Mouse (Mus musculus): ENCODE measurements around the gene Apbb1ip.

Apbb1ip gene

DNA sequence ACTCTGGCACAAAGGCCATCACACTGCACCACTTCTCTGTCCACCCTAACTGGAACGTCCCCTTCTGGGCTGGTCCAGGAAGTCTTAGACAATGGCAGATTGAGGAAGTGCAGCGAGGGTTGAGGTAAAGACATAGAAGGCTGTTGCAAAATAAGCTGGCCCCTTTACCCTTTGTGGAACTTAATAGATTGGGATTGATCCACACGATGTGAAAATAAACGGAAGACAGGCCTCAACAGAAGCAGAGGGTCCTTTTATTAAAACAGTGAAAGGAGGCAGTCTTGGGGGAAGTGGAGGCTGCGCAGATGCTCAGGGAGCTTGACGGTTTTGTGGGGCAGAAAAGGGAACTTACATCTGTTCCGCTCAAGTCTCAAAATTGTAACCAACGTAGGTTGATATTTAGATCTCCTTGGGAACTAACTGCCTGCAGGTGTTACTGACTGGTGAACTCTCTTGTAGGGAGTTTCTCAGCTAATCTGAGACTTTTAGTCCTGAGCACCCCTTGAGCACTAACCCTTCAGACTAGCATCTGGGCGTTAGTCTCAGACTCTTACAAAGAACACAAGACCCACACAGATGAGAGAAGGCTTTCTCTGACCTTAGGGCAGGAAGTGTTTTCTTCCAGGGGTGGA is at the start of gene Apbb1ip:
TSS of gene Apbb1ip (plus strand) at position 546 of the 632 bp plus-strand sequence.
- DNase-seq = no peak

DNA sequence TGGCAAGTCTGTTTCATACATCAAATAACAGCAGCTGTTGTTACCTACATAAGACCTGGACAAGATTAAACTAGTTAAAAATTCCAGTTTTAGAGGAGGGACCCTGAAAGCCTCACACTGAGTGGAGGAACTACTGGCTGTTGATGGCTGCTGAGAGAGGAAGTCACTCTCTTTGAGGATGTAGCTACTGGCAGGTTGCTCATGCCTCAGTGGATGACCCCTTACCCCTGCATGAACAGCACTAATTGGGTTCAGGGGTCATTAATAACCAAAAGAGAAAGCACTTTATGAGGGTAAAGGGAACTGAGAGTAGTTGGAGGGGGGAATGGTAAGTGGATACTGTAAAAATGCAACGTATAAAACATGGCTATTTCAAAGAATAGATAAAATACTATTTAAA is 46.8 kb upstream of the Apbb1ip start:
- no peak for DNase-seq

DNA sequence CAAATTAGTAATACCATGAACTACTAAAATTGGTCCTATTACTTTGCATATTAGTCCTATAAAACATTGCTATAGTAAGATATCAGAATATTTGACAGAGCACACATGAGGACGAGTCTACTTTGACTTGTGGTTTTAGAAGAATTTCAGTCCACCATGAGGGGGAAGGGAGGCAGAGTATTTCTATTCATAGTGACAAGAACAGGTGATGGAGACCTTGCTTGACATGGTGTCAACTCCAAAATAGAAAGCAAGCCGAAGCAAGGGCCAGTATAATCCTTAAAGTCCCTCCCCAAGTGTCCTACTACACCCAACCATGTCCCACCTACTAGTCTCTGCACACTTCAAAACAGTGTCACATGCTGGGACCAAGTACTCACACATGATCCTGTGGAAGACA is 37.8 kb upstream of the Apbb1ip start:
- no peak for DNase-seq

DNA sequence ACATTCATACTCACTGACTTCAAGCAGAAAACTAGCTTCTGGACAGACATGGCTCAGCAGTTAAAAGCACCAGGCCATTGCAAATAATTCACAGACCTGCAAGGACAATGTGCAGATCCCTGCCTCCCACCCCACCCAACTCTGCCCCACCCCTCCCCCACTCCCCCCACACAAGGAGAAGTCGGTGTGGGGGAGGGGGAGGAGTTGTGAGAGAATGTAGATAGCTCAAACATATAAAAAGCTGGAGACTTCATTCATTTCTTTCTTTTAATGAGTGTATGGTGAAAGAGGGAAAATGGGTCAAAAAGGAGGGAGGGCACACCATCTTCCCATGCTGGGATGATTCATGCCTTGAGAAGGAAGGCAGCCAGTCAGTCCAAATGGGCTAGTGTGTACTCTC is 34.5 kb upstream of the Apbb1ip start:
- DNase-seq = peak; percentile 13

DNA sequence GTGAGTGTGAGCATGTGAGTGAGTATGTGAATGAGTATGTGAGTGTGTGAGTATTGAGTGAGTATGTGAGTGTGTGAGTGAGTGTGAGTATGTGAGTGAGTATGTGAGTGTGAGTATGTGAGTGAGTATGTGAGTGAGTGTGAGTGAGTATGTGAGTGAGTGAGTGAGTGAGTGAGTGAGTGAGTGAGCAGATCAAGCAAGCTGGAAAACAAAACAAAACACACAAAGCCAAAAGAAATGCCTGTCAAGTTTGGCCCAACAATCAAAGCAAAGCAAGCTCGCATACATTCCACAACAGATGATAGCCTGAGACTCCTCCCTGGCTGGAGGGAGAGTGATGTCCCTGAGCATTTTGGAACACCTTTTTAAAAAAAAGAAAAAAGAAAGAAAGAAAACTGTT is 33.5 kb upstream of the Apbb1ip start:
- no peak for DNase-seq

DNA sequence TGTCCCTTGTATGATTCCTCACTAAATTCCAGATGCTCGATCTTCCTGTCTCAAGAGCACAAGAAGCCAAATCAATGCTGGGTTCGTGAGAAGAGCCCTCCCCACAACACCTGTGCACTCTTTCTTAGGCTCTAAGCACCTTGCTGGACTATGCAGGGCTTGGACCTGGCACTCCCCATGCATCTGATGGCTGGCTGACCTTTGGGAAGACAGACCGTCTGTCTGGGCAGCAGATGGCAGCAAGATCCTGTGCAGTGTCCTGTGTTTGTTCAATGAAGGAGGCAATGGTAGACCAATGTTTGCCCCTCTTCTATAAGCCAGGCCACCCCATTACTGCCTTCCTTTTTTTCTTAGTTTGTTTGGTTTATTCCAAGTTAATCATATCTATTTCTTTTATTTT is 32.7 kb upstream of the Apbb1ip start:
- DNase-seq = peak; percentile 9

DNA sequence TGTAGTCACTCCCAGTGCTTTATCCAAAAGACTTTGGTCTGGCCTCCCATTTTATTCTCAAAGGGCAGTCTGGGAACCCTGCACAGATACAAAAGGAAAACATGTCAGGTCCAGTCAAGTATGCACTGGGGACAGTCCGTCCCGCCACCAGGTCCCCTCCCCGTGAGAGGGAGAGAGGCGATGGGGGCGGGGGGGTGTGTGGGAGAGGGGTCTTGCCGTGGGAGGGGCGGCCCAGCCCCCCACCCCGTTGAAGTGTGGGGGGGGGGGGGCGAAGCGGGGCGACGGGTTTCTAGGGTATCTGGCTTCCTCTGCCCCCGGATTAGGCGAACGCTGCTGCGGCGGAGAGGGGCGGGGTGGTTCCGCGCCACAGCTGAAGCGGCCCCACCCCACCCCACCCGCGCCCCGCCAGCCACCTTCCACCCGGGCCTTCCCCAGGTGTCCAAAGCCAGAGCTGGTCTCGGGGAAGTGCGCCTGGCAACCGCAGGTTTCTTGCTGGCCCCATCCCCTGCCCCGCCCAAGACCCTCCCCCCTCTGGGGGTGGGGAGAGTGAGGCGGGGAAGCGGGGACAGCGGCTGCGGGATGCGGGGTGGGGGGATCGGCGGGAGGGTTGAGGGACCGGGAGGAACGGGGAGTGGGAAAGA is 29.7 kb upstream of the Apbb1ip start:
- peak; percentile 59 for DNase-seq

DNA sequence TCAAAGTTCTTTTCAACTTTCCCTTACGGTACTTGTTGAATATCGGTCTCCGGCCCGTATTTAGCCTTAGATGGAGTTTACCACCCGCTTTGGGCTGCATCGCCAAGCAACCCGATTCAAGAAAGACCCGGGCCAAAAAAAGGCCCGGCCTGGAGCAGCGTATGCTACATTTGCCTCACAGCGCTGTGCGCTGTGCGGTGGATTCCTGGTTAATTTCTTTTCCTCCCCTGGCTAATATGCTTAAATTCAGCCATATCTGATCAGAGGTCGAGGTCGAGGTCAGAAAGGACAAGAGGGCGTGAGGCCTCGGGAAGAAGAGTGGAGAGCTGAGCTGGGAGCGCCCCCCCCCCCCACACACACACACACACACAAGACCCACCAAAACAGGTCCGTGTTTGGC is 29.0 kb upstream of the Apbb1ip start:
- peak; percentile 12 for DNase-seq

DNA sequence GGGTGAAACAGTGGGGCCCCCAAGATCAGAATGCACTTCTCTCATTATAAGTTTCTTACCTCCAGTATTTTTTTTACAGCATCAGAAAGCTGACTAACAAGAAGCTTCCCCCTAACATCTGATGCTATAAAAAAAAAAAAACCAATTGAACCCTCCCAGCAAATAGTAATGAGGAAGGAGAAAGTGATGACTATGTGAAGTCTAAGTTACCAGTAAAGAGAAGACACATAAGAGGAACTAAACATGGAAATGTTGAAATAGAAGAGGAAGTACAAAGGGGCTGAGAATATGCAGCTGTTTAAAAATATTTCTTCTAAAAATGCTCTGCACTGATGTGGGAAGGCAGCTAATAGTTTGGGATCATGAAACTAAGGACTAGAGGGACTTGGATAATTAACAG is 27.1 kb upstream of the Apbb1ip start:
- DNase-seq = no peak

DNA sequence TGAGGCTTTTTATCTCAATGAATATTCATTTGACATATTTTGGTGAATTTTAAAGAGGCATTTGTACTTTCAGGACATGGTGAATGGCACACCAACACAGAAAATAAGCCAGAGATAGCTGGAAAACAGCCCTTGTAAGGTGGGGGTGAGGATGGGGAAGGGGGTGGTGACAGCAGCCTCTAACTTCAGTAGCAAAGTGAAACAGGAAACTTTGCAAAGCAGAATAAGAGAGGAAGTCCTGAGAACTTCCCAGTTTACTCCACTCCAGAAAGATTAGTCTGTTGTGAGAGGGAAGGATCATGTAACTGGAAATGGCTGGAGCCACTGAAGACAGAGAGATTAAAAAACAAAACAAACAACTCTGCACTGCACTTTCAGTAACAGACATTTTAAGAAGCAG is 26.0 kb upstream of the Apbb1ip start:
- no peak for DNase-seq

DNA sequence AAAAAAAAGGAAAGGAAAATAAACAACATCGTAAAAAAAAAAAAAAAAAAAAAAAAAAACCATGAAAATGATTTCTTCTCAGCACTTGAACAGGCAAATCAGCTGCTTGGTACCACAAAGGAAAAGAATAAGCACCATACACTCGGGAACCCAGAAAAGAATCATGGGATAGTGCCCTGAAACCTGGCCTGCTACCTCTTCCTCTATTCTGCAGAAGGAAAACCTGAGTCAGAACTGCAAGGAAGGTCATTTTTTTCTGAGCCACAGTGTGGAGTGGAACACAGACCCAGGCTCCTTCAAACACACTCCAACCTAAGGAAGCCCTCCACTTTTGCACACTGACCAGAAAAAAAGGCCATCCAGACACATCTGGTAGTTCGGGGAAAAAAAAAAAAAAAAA is 24.1 kb upstream of the Apbb1ip start:
- no peak for DNase-seq

DNA sequence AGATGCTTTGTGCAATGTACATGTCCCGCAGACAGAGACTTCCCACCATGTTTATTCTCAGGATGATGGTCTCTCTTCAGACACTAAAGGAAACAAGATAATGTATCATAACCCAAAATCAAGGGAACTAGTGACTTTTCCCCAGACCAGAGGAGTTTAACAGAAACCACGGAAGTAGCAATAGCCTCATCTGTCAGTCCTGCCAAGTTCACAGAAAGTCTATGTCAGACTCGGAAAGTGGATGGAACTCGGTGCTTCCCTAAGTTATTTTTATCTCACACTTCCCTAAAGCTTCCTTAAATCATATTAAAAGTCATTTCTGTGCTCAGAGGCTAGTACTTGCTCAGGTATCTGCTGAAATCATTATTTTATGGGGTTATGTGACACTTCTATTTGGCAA is 21.4 kb upstream of the Apbb1ip start:
- no peak for DNase-seq

DNA sequence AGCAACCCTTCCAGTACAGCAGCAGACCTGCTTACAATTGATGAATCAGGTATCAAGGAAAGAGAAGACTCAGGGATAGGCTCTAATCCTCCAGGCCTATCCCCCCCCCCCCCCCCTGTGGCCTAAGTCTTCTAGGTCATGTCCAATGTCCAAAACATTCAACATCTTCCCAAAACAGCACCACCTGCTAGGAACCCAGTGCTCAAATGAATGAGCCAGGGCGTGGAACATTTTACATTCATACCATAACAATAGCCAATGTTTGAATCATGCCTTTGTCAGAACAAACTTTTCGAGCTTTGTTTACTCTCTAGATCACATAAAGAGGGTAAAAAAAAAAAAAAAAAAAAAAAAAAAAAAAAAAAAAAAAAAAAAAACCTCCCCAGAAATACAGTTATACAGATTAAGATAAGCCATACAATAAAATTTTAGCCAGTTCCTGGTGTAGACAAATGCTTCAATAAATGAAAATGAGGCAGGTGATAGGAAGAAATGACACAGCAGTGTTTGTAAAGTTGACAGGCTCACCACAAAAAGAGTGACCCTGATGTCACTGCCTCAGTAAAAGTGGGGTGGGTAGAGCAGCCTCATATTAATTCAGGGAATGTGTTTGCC is 20.3 kb upstream of the Apbb1ip start:
- no peak for DNase-seq

DNA sequence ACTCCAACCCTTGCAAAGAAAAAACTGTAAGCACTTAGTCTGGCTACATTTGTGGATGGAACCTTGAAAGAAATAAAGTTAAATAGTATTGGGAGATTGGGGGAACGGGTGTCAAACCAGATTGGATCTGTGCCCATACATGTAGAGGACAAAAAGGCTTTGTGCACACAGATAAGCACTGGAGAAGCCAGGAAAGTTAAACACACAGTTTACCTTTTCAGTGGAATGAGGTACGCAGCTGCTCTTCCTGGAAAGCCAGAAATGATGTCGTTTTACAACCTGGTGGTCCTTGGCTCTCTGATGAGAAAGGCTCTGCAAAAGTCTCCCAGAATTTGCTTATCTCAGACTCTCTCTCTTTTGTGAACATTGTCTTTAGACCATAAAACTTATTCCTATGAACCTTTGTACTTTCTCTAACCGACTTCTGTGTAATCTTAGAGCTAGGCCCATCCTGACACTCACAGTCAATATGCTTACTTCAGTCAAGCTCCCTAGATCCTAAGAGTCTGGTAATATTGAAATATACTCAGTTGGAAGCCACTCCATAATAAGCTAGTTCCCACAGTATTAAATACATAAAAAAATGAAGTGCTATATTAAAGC is 19.6 kb upstream of the Apbb1ip start:
- DNase-seq = no peak

DNA sequence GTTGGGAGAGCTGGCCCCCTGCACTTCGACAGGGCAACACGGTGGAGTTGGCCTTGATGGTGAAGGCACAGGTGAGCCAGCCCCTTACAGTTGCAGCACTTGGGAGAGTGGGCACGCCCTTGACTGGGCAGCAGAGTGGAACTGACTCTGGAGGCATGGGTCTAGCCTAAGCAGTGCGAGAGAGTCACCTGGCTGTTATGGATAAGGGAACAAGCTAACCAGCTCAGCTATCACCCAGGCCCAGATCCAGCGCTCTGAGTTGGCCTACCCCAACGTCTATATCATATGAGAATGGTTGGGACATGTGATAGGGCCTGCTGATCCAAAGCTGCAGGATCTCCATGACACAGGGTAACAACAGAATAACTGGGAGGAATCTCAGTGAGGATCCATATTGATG is 18.3 kb upstream of the Apbb1ip start:
- no peak for DNase-seq

DNA sequence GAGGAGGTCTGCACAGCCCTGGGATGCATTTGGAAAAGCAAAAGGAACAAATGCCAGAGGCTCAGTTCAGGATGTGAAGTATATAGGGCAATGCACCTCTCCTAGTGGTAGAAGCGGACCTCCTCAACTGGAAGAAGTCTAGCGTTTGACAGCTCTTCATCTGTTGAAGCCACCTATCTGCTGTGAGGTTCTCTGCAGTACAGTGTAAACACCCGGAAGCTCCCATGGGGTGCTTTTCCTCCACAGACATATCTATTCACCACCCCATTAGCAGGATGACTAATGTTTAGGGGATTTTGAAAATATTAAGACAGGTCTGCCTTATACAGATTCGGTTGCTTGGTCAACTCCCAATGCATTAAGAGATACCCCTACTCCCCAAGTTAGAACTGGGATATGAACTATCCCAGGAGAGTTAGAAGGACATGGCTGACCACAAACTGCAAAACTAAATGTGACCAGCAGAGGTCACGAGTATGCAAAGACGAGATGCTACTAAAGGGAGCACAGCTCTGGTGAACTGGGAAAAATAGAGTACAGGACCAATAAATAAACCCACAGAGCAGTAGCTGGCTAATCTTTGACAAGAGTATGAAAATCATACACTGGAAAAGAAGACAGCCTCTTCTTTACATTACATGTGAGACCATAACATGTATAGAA is 15.5 kb upstream of the Apbb1ip start:
- DNase-seq = peak; percentile 75

DNA sequence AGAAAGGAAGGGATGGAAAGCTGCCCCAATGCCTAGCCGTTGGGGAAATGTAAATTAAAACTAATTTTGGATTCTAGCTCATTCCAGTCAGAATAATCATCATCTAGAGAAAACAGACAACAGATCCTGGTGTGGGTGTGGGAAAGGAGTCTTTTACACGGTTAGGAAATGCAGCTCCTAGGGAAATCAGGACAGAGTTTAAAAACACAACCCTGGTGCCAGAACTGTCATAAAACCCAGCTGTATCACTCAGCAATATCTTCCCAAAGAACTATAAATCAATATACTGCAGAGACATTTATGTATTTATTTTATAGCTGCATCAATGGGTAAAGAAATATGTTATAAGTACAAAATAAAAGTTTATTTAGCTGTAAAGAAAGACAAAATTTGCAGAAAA is 13.4 kb upstream of the Apbb1ip start:
- DNase-seq = no peak

DNA sequence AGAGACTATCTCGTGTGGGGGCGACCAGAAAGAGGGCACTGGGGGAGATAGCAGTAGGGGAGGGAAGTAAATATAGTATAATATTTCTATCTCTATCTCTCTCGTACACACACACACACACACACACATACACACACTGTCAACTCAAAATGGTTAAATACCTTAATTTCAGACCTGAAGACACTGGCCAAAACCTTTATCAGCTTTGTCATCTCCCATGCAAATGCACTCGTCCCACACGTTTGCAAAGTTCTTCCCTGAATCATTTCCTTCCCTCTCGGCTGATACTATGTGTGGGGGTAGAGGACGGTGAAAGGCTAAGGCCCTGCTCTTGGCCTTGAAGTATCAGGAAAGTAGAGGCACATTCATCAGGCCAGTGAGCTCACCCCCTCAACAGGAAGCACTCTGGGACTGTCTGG is 12.8 kb upstream of the Apbb1ip start:
- DNase-seq = no peak

DNA sequence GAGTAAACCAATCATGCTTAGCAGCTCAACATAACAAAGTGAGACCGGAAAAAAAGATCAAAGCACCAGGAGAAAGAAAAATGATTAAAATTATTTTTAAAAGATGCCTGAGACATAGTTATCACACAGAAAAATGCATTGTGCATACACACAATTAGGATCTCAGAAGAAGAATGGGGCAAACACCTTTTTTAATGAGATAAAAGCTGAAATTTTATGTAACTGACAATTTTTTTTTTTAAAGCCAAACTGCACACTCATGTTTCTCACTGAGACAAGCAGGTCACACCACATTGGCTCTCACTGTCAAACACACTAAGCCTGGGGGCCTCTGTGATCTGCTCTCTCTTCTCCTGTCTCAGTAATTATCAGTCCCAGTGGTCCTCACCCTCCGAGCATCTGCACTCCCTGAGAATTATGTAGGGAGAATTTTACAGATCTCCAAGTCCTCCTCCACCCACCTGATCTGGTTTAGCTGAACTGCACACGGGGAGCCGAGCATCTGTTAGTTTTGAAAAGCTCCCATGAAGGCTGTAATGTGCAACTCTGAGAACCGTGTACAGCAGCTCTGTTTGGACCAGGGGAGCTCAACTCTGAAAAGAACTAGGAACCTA is 9.0 kb upstream of the Apbb1ip start:
- DNase-seq = no peak

DNA sequence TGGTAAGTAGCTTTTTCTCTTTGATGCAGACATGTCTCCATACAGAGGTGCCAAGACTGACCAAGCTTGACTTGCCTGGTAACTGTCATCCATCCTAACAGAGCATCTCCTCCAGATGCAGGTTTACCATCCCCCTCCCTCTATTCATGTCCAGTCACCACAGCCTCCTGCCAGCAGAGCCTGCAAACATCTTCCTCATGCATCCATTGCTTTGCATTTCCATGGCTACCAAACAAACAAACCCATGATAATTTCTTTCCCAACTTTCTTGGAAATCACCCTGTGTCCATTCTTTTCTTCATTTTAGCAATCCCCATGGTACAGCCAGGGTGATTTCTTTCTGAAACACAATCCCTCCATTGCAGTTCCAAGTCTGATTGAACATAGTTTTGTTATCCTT is 2.6 kb upstream of the Apbb1ip start:
- no peak for DNase-seq

DNA sequence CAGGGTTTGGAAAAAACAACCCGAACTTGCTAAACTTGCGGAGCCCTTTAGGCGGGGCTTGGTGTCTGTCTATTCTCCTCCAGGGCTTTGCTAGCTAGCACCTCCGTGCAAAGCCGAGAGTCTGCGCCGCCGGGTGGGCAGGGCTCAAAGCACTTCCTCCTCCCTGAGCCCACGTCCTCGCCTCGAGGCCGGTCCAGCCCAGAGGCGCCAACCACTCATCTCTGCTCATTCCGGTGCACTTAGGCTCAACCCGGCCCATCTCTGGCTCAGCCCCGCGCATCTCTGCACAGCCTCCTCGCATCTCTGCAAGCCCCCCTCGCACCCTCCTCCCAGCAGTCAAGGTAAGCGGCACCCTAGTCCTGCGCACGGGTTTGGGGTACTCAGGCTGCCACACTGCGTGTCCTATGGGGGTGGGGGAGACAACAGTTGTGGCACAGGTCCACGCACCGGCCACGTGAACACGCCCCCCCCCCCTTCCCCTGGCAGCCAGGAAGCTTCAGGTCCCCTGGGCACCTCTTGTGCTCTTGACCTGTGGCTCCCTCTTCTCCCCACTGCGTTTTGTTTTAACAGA is 372 bp downstream of the Apbb1ip start:
- peak; percentile 43 for DNase-seq

DNA sequence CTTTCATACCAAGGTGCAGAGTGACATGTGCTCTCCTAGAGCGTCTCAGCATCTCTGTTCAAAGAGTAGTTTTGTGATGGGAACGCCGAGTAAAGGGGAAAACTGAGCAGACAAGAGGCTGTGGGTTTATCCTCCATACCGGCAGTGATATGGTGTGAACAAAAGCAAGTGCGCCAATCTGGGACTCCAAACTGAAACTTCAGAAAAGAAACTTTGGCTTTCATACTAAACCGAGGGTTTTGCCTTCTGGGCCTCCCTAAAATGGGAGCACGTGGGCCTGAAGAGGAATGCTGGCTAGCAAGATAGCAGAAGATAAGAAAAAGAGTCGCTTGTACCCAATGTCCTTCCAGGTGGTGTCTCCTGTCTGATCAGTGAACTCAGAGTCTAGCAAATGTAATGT is 1.3 kb downstream of the Apbb1ip start:
- no peak for DNase-seq

DNA sequence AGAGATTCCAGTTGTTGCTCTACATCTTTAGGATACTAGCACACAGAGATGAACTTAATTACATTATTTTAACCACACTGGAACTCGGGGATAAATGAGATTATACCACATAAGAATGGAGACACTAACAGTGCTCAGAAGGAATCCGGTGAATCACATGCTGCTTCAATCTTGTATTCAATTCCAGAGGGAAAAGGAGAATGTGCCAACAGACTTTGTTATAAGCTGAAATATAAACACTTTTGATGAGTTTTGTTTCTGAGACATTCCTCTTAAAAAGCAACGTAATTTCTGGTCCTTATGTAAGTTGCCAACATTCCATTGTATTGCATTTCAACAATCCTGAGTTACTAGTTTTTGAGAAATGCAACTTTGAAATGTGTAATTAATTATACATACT is 1.8 kb downstream of the Apbb1ip start:
- no peak for DNase-seq

Data from kidney, postnatal 14 days (tissue).